ENCODE assay signal across 19 mouse cellular contexts in genomic region chr4:33441864-33442263, GRCm38 (mm10).
A peak's percentile ranks its signal among the peaks of the same experiment; 100 is the strongest.
DNase-seq lines count a peak whose midpoint lies in the region; ATAC-seq and TF ChIP-seq lines count a peak whose summit lies in the region.
"Had no signal": no experiment of that assay in that cellular context is flagged by ENCODE, and none has a peak within 500 bp of the region (broad histone marks: within the 10 kb centered on the region; RNA-seq: fewer than 3 reads in every experiment).

No protein-coding gene starts in this region.

- no peaks in the 10 kb centered on the region for H3K9me3 ChIP-seq in forebrain, postnatal 0 days (ENCODE audit: low read length)
- no peaks in the 10 kb centered on the region for H3K9me3 ChIP-seq in forebrain, embryonic 12.5 days
- H3K9me3 ChIP-seq in midbrain, embryonic 11.5 days (ENCODE audit: control insufficient read depth, low read length): no peaks in the 10 kb centered on the region
- H3K9me3 ChIP-seq: embryonic facial prominence, embryonic 13.5 days; limb, embryonic 12.5 days; liver, embryonic 15.5 days; megakaryocyte, embryonic 14.5 days had no signal

- no peak overlapping the region for H3K9ac ChIP-seq in forebrain, postnatal 0 days
- no peak overlapping the region for H3K9ac ChIP-seq in forebrain, embryonic 12.5 days
- no peak overlapping the region for H3K9ac ChIP-seq in midbrain, embryonic 11.5 days (ENCODE audit: low read length)
- H3K9ac ChIP-seq: embryonic facial prominence, embryonic 13.5 days; hindbrain, embryonic 14.5 days; limb, embryonic 12.5 days; liver, embryonic 15.5 days had no signal

- no peak for TF ChIP-seq CTCF in forebrain, postnatal 0 days (IDR thresholded peaks at IDR 0.05; ENCODE audit: low read depth)
- no peak for TF ChIP-seq CTCF in brain, embryonic 14.5 days (IDR thresholded peaks at IDR 0.05; ENCODE audit: borderline replicate concordance, extremely low read depth, insufficient read depth, insufficient read length)

- H3K4me1 ChIP-seq in forebrain, postnatal 0 days (ENCODE audit: insufficient read depth): no peaks in the 10 kb centered on the region
- H3K4me1 ChIP-seq in forebrain, embryonic 12.5 days: no peaks in the 10 kb centered on the region
- no peaks in the 10 kb centered on the region for H3K4me1 ChIP-seq in midbrain, embryonic 11.5 days (ENCODE audit: control insufficient read depth, insufficient read depth, low read length)
- H3K4me1 ChIP-seq: embryonic facial prominence, embryonic 13.5 days; limb, embryonic 12.5 days had no signal

- H3K4me3 ChIP-seq in forebrain, postnatal 0 days (ENCODE audit: low read depth, low read length): no peak overlapping the region
- H3K4me3 ChIP-seq in forebrain, embryonic 12.5 days (replicated peaks): no peak overlapping the region
- no peak overlapping the region for H3K4me3 ChIP-seq in midbrain, embryonic 11.5 days (ENCODE audit: low read depth, low read length)
- H3K4me3 ChIP-seq: embryonic facial prominence, embryonic 13.5 days; limb, embryonic 12.5 days; liver, embryonic 15.5 days; megakaryocyte, embryonic 14.5 days had no signal

- no peaks in the 10 kb centered on the region for H3K36me3 ChIP-seq in forebrain, postnatal 0 days (ENCODE audit: insufficient read depth)
- H3K36me3 ChIP-seq in forebrain, embryonic 12.5 days (replicated peaks): no peaks in the 10 kb centered on the region
- H3K36me3 ChIP-seq in midbrain, embryonic 11.5 days (ENCODE audit: control insufficient read depth, insufficient read depth, low read length): no peaks in the 10 kb centered on the region
- H3K36me3 ChIP-seq: embryonic facial prominence, embryonic 13.5 days; limb, embryonic 12.5 days; liver, embryonic 15.5 days had no signal

- WGBS in forebrain, postnatal 0 days: 74% methylated on average over 6 of the region's 6 CpGs
- 92% methylated on average over 6 of the region's 6 CpGs for WGBS in forebrain, embryonic 12.5 days
- 89% methylated on average over 6 of the region's 6 CpGs for WGBS in midbrain, embryonic 11.5 days

- DNase-seq in forebrain, postnatal 0 days: peak; percentile 52
- peak; percentile 18 for DNase-seq in layer of hippocampus, adult 9-11 months
- no peak for DNase-seq in layer of hippocampus, postnatal 25 days (ENCODE audit: extremely low spot score in 1 of 2, low spot score in 1 of 2)
- DNase-seq in brain, adult 2 months (ENCODE audit: low read depth, low spot score): peak; percentile 52
- peak; percentile 31 for DNase-seq in brain, embryonic 14.5 days (ENCODE audit: low read depth)
- DNase-seq in midbrain, embryonic 11.5 days (ENCODE audit: low spot score, missing footprints): no peak
- DNase-seq in adrenal gland, adult 8-10 months: no peak
- DNase-seq: adrenal gland, postnatal 10 days; kidney, postnatal 10 days; layer of hippocampus, postnatal 36 days; right cerebral cortex, postnatal 14 days had no signal

- peak; percentile 73 for ATAC-seq in forebrain, postnatal 0 days
- no peak for ATAC-seq in forebrain, embryonic 12.5 days (ENCODE audit: low FRiP score)
- ATAC-seq in midbrain, embryonic 11.5 days (ENCODE audit: low FRiP score): no peak
- ATAC-seq: CD4-positive, CD25-positive, alpha-beta regulatory T cell, adult 4 months; intestine, embryonic 16.5 days had no signal

- H3K4me2 ChIP-seq in forebrain, postnatal 0 days (ENCODE audit: low read depth): no peak overlapping the region
- H3K4me2 ChIP-seq in forebrain, embryonic 12.5 days: no peak overlapping the region
- no peak overlapping the region for H3K4me2 ChIP-seq in midbrain, embryonic 11.5 days
- H3K4me2 ChIP-seq: embryonic facial prominence, embryonic 13.5 days; hindbrain, embryonic 14.5 days; limb, embryonic 12.5 days; liver, embryonic 15.5 days had no signal

- H3K27me3 ChIP-seq in forebrain, postnatal 0 days (ENCODE audit: insufficient read depth, low read length): no peaks in the 10 kb centered on the region
- no peaks in the 10 kb centered on the region for H3K27me3 ChIP-seq in forebrain, embryonic 12.5 days
- no peaks in the 10 kb centered on the region for H3K27me3 ChIP-seq in midbrain, embryonic 11.5 days (ENCODE audit: control insufficient read depth, insufficient read depth, low read length)
- H3K27me3 ChIP-seq: embryonic facial prominence, embryonic 13.5 days; limb, embryonic 12.5 days; liver, embryonic 15.5 days; megakaryocyte, embryonic 14.5 days had no signal

- TF ChIP-seq POLR2A in brain, embryonic 14.5 days (IDR thresholded peaks at IDR 0.05; ENCODE audit: borderline replicate concordance, extremely low read depth, insufficient read depth, insufficient read length, poor library complexity, severe bottlenecking): no peak

- 0 out of 2 replicates have a peak overlapping the region, but pooled peaks have one; percentile 21 for H3K27ac ChIP-seq in forebrain, postnatal 0 days (ENCODE audit: low read depth, low read length)
- no peak overlapping the region for H3K27ac ChIP-seq in forebrain, embryonic 12.5 days
- no peak overlapping the region for H3K27ac ChIP-seq in midbrain, embryonic 11.5 days (ENCODE audit: low read depth, low read length)
- H3K27ac ChIP-seq: embryonic facial prominence, embryonic 13.5 days; hindbrain, embryonic 14.5 days; limb, embryonic 12.5 days; liver, embryonic 15.5 days had no signal

Comparison
In these comparisons a context has a peak if more than half of its experiments do, and no peak if none do; other contexts are left out.
1. DNase-seq: peak in forebrain, postnatal 0 days (single experiment), layer of hippocampus, adult 9-11 months (single experiment), brain, adult 2 months (single experiment) and brain, embryonic 14.5 days (single experiment); none in layer of hippocampus, postnatal 25 days (0 of 2), midbrain, embryonic 11.5 days (single experiment) and adrenal gland, adult 8-10 months (single experiment).